Mouse (Mus musculus) frontal cortex, adult (tissue): ENCODE measurements around the gene Agbl5.
A peak's percentile ranks its signal among the peaks of the same experiment; 100 is the strongest.
"Not testable (repeated sequence)": the region's sequence is repeated elsewhere in the genome, so short reads cannot be mapped to it uniquely, and the experiment has no call there.

ENCODE experiments used
- ATAC-seq: cut with Nextera tagmentation; 2 replicates; pipeline ENCODE4 v1.9.2; 2017; ENCODE audit warnings: mild to moderate bottlenecking, moderate library complexity, mixed read lengths; ENCODE audit not compliant: low TSS enrichment

Agbl5 gene

GRCm38 (mm10) chr5:30888337-30889087, at the start of gene Agbl5:
Agbl5 (plus strand) TSS chr5:30888694.
- peak; percentile 68 for ATAC-seq

GRCm38 (mm10) chr5:30839731-30840130, 48.8 kb upstream of the Agbl5 start:
- ATAC-seq = no peak

DNA sequence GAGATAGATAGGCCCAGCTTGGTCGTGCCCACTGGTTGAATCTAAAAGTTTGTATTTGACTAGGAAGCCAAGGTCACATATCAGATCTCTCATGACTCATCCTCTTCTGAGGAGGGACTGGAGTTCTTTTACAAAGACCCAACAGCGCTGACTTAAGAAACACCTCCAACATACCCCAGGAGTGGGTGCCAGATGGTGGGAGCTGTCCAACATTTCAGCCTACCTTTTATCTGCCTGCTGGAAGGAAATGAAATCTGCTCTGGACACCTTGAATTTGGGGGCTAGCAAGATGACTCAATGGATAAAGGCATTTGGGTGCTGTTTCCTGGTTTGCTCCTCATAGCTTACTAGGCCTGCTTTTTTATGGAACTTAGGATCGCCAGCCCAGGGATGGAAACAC, 46.6 kb upstream of the Agbl5 start:
- no peak for ATAC-seq

DNA sequence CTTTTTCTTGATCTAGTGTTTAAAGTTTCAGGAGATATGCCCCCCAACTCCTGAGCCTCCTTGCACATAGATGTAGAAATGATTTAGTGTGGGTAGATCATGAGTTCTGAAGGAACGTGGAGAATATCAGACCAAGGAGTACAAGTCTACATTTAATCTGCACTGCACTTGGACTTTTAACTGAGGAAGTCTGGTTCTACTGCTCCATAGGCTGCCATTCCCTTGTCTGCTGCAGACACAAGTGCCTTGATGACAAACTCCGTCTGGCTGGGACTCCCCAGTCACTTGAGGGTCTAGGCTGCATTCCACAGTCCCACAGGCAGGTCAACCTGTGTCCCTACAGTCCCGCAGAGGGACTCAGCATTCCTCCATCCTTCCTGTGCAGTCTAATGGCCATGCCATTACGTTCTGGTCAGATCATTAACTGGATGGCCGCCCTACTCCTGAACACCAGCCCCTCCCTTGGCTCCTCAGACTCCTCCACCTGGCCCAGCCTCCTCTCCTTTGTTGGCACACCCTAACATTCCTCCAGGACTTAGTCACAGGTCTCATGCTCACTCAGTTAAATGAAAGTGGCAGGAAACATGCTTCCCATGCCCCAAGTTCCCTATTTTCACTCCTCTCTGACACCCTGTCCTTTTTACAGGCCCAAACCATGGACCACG, 38.5 kb upstream of the Agbl5 start:
- no peak for ATAC-seq

- no peak for ATAC-seq
Measured at GRCm38 (mm10) chr5:30850556-30850925, 38.0 kb upstream of the Agbl5 start.

DNA sequence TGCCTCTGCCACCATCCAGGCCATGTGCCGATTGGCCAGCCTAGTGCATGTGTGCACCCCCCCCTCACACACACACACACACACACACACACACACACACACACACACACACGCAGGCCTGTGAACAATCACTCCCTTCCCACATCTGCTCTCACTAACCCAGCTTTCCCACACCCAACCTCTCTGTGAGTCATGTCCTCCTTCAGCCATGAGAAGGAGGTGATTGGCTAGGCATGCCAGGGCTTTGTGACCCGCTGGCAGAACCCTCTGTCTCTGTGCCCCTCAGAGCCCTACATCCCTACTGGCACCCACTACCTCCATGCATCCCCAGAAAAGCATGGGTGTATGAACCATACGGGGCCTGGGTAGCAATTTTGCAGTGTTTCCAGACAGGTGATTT, 35.0 kb upstream of the Agbl5 start:
- no peak; the same call in 1 of the 2 replicates for ATAC-seq

- ATAC-seq = no peak
Measured at GRCm38 (mm10) chr5:30855674-30856073, 32.8 kb upstream of the Agbl5 start.

- ATAC-seq = no peak
Measured at GRCm38 (mm10) chr5:30856124-30856523, 32.4 kb upstream of the Agbl5 start.

DNA sequence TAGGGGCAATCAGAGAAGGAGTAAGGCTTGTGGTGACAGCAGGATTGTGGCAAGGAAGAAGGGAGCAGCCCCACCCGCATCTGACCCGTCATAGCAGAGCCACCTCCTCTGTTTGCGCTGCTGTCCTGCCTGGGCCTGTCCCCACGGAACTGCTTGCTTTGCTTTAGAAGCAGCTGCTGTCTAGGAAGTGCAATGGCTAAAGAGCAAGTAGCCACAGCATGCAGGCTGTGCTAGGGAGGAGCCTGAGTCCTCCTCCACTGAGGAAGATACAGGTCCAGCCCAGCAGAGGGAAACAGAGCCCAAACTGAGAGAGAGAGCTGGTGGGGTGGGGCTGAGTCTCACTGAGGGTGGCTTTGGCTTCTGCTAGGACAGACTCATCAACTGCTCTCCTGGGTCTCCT, 24.6 kb upstream of the Agbl5 start:
- ATAC-seq = no peak

DNA sequence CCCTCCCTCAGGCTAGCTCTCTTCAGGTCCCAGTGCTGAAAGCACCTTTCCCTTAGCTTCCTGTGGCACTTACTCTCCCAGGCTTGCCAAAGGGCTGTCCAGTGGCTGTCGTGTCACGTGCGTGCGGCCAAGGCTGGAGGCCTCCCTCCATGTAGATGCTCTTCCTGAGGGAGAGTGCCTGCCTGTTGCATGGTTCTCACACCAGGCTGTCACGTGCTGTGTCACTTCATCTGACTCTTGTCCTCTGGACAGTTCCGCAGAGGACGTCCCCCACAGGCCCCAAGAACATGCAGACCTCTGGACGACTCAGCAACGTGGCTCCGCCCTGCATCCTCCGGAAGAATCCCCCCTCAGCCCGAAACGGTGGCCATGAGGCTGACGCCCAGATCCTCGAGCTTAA, 24.2 kb upstream of the Agbl5 start:
- ATAC-seq = no peak

DNA sequence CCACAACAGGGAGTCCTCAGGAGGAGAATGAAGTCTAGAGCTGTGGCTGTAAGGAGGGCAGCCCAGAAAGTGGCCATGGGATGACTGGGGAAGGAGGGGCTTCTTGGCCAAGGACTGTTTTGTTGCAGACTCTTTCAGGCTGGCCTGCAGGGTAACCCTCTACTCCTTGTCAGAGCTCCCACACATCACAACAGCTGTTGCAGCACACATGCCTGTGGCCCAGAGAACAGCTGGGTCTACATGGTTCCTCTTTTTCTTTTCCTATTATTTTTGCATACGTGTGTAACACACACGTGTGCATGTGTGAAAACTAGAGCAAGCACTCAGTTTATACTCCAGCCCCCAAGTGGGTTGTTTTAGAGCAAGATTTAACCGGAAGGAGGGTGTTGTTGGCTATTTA, 21.6 kb upstream of the Agbl5 start:
- ATAC-seq = no peak

GRCm38 (mm10) chr5:30867712-30868111, 20.8 kb upstream of the Agbl5 start, which contains the start of gene Tmem214:
Tmem214 (plus strand) TSS chr5:30868012.
- ATAC-seq = no peak

- no peak for ATAC-seq
Measured at GRCm38 (mm10) chr5:30868981-30869380, 19.5 kb upstream of the Agbl5 start.

- ATAC-seq = peak; percentile 94
Measured at GRCm38 (mm10) chr5:30869405-30870130, 18.9 kb upstream of the Agbl5 start.

DNA sequence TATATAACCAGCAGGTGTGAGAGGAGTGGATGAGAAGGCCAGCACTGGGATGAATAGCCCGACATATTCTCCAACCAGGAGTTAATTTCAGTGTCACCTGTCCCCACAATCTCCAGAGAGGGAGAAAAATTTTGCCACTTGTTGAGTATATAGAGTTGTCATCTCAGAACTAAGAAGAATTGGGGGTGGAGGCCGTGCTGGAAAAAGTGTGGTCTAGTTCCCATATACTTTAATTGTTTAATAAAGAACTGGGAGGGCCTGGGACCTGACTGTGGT, 18.4 kb upstream of the Agbl5 start:
- ATAC-seq = no peak

GRCm38 (mm10) chr5:30872574-30872973, 15.9 kb upstream of the Agbl5 start:
- ATAC-seq = no peak

DNA sequence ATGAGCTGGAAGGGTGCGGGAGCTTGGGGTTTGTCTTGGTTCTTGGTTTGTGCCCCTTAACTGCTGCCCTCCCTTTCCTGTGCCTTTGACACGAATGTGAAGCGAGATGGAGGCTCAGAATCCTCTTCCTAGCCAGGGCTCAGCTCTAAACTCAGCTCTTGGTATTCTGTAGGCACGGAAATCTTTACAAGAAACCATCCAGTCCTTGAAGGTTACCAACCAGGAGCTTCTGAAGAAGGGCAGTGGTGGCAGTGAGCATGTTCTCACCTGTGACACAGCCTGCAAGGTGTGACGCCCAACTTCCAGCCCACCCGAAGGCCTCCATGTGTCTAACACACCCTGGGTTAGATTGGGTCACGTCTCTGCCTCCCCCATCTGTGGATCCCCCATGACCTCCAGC, 14.1 kb upstream of the Agbl5 start:
- ATAC-seq = no peak

- no peak for ATAC-seq
Measured at GRCm38 (mm10) chr5:30878616-30879015, 9.9 kb upstream of the Agbl5 start.

DNA sequence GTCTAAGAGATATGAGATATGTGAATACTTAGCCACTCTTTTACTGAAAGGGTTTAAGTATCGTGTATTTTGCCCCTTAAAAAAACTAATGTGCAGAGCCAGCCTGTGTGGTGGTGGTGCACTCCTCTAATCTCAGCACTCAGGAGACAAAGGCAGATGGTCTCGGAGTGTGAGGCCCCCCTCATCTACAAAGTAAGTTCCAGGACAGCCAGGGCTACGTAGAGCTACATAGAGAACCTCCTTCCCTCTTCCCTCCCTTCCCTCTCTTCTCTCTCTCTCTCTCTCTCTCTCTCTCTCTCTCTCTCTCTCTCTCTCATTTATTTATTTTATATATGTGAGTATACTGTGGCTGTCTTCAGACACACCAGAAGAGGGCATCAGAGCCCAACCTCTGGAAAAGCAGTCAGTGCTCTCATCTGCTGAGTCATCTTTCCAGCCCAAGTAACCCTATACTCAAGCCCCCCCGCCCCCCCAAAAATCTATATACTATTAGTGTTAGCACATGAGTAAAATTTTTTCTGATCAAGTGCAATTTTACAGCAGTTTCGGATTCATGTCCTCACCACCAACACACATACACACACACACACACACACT, 9.0 kb upstream of the Agbl5 start:
- no peak for ATAC-seq

GRCm38 (mm10) chr5:30881839-30882238, 6.7 kb upstream of the Agbl5 start:
- not testable (repeated sequence) for ATAC-seq

DNA sequence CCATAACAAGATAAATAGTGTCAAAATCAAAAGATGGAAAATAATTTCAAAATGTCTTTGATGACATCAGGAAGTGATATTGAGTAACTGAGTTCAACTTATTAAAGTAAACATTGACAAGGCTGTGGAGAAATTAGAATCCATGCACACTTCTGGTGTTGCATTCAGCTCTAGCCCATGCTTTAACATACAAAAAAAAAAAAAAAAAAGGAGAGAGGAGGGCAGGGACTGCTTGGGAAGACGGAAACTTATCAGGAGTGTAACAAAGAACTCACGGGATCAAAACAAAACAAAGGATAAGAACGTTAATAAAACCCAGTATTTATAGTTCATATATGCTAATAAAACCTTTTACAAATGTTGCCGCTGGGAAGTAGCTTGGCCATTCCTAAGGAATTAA, 2.3 kb upstream of the Agbl5 start:
- ATAC-seq = no peak

DNA sequence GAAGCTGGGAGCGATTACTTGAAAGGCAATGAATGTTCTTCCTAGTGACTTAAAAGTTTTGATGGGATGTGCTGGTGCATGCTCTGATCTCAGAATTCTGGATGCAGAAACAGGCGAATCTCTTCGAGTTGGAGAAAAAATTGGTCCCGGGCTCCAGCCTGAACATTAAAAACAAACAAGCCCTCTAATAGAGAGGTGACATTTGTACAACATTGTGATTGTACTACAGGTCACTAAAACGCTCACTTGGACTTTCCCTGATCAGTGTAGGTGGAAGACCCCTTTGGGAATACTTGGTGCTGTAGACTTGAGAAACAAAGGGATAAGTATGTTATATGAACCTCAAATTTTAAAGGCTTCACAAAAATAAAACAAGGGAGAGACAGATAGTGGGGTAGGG, 1.8 kb upstream of the Agbl5 start:
- no peak for ATAC-seq

GRCm38 (mm10) chr5:30887331-30887761, 1.1 kb upstream of the Agbl5 start:
- ATAC-seq = peak; percentile 7
